Mouse (Mus musculus) CH12.LX (cell line): ENCODE data around the gene Osbpl3. TPM values are rescaled to one million over a fixed set of nuclear protein-coding genes. Genes with fewer than 3 reads are reported as not detected.

ENCODE experiments used
- DNase-seq: peaks from one replicate; pipeline ENCODE4 v3.0.0-alpha.2; 2013; ENCODE audit errors: extremely low read depth
- H3K27ac ChIP-seq: 2 replicates; pipeline ENCODE4 v1.5.1; 2012; ENCODE audit warnings: low read depth, mild to moderate bottlenecking, control low read depth, moderate library complexity; ENCODE audit not compliant: insufficient read depth
- H3K27me3 ChIP-seq: replicated peaks from 2 replicates; pipeline ENCODE3; 2012; ENCODE audit warnings: inconsistent platforms
- H3K36me3 ChIP-seq, 2 experiments: replicated peaks in 1 of 2; 2 replicates each; pipeline versions ENCODE3 to v1.6.1; 2012; ENCODE audit warnings: inconsistent platforms in 1 of 2, low read length in 1 of 2, mild to moderate bottlenecking in 1 of 2, mixed read lengths in 1 of 2, moderate library complexity in 1 of 2; ENCODE audit not compliant: control insufficient read depth in 1 of 2, insufficient read depth in 1 of 2
- H3K4me1 ChIP-seq, 2 experiments: 2 replicates each; pipeline ENCODE4 v1.6.1; 2012; ENCODE audit warnings: inconsistent platforms in 1 of 2, moderate library complexity in 1 of 2; ENCODE audit not compliant: insufficient read depth in 2 of 2, control insufficient read depth in 1 of 2
- H3K4me2 ChIP-seq: 2 replicates; pipeline ENCODE4 v1.6.1; 2012; ENCODE audit warnings: low read depth, mild to moderate bottlenecking, control low read depth; ENCODE audit not compliant: poor library complexity, insufficient read depth, severe bottlenecking
- H3K4me3 ChIP-seq, 3 experiments: fragments of 150-350 bp in 1 of 3; sonication (generic) in 1 of 3; replicated peaks in 1 of 3; 2 replicates each; pipeline versions ENCODE3 to v1.5.1; 2011 to 2012; ENCODE audit warnings: low read depth in 2 of 3, low read length in 2 of 3, mild to moderate bottlenecking in 2 of 3, moderate library complexity in 2 of 3, control low read depth in 1 of 3, improper control_type of control experiment in 1 of 3, inconsistent platforms in 1 of 3, mixed read lengths in 1 of 3; ENCODE audit not compliant: poor library complexity in 1 of 3
- H3K79me2 ChIP-seq: replicated peaks from 2 replicates; pipeline ENCODE4 v1.6.1; 2012; ENCODE audit warnings: mild to moderate bottlenecking, moderate library complexity; ENCODE audit not compliant: control insufficient read depth, poor library complexity, insufficient read depth, severe bottlenecking; ENCODE audit errors: extremely low read depth
- H3K9ac ChIP-seq: 2 replicates; pipeline ENCODE4 v1.6.1; 2012; ENCODE audit warnings: low read depth, mild to moderate bottlenecking, control low read depth, moderate library complexity; ENCODE audit not compliant: insufficient read depth
- H3K9me3 ChIP-seq: replicated peaks from 2 replicates; pipeline ENCODE3; 2012; ENCODE audit warnings: low read length, inconsistent platforms, mixed read lengths
- CTCF ChIP-seq, 2 experiments: IDR thresholded peaks in 1 of 2; conservative IDR thresholded peaks in 1 of 2; 2 replicates each; pipeline ENCODE4 v1.5.1; 2011 to 2012; ENCODE audit warnings: low read depth in 2 of 2, low read length in 2 of 2, improper control_type of control experiment in 1 of 2, inconsistent platforms in 1 of 2, mild to moderate bottlenecking in 1 of 2, moderate library complexity in 1 of 2
- ELF1 ChIP-seq: IDR thresholded peaks from 2 replicates; pipeline ENCODE4 v1.6.1; 2014; ENCODE audit warnings: low read depth, mild to moderate bottlenecking, inconsistent platforms, low read length, improper control_type of control experiment
- ETS1 ChIP-seq: conservative IDR thresholded peaks from 2 replicates; pipeline ENCODE4 v1.6.1; 2012; ENCODE audit warnings: low read depth, mild to moderate bottlenecking, inconsistent platforms, low read length, improper control_type of control experiment, moderate library complexity
- GABPA ChIP-seq: IDR thresholded peaks from 2 replicates; pipeline ENCODE4 v1.6.1; 2012; ENCODE audit warnings: low read depth, low read length, improper control_type of control experiment, inconsistent platforms; ENCODE audit not compliant: insufficient replicate concordance
- IRF4 ChIP-seq: IDR thresholded peaks from 2 replicates; pipeline ENCODE4 v1.6.1; 2014; ENCODE audit warnings: low read depth, mild to moderate bottlenecking, inconsistent platforms, low read length, improper control_type of control experiment
- JUN ChIP-seq: IDR thresholded peaks from 2 replicates; pipeline ENCODE4 v1.6.1; 2011; ENCODE audit warnings: low read depth, mild to moderate bottlenecking, low read length, improper control_type of control experiment, moderate library complexity; ENCODE audit not compliant: insufficient read depth
- JUND ChIP-seq: conservative IDR thresholded peaks from 2 replicates; pipeline ENCODE4 v1.6.1; 2011; ENCODE audit warnings: low read depth, low read length, improper control_type of control experiment
- MAFK ChIP-seq: IDR thresholded peaks from 2 replicates; pipeline ENCODE4 v1.6.1; 2011; ENCODE audit warnings: low read length, improper control_type of control experiment; ENCODE audit not compliant: insufficient replicate concordance
- MAX ChIP-seq: IDR thresholded peaks from 2 replicates; pipeline ENCODE4 v1.6.1; 2011; ENCODE audit warnings: low read length, improper control_type of control experiment
- MAZ ChIP-seq: IDR thresholded peaks from 2 replicates; pipeline ENCODE4 v1.6.1; 2012; ENCODE audit warnings: low read depth, mild to moderate bottlenecking, inconsistent platforms, low read length, improper control_type of control experiment, moderate library complexity
- MEF2A ChIP-seq: IDR thresholded peaks from 2 replicates; pipeline ENCODE4 v1.6.1; 2014; ENCODE audit warnings: low read depth, mild to moderate bottlenecking, inconsistent platforms, low read length, improper control_type of control experiment, borderline replicate concordance
- MXI1 ChIP-seq: IDR thresholded peaks from 2 replicates; pipeline ENCODE4 v1.6.1; 2011; ENCODE audit warnings: mild to moderate bottlenecking, low read depth, low read length, improper control_type of control experiment
- MYC ChIP-seq: IDR thresholded peaks from 2 replicates; pipeline ENCODE4 v1.6.1; 2011; ENCODE audit warnings: low read depth, mild to moderate bottlenecking, improper control_type of control experiment, low read length
- NELFE ChIP-seq: IDR thresholded peaks from 2 replicates; pipeline ENCODE4 v1.6.1; 2011; ENCODE audit warnings: low read depth, low read length, improper control_type of control experiment
- PAX5 ChIP-seq: IDR thresholded peaks from 2 replicates; pipeline ENCODE4 v1.6.1; 2012; ENCODE audit warnings: low read length, inconsistent platforms, mixed read lengths
- POLR2A ChIP-seq: IDR thresholded peaks from 2 replicates; pipeline ENCODE4 v1.6.1; 2011; ENCODE audit warnings: low read depth, mild to moderate bottlenecking, improper control_type of control experiment, low read length
- POLR2AphosphoS2 ChIP-seq: IDR thresholded peaks from 2 replicates; pipeline ENCODE4 v1.6.1; 2011; ENCODE audit warnings: low read depth, low read length, improper control_type of control experiment
- TCF12 ChIP-seq: IDR thresholded peaks from 2 replicates; pipeline ENCODE4 v1.6.1; 2014; ENCODE audit warnings: low read depth, mild to moderate bottlenecking, inconsistent platforms, low read length, improper control_type of control experiment
- USF1 ChIP-seq: IDR thresholded peaks from 2 replicates; pipeline ENCODE4 v1.6.1; 2014; ENCODE audit warnings: low read depth, mild to moderate bottlenecking, inconsistent platforms, low read length, improper control_type of control experiment
- USF2 ChIP-seq: conservative IDR thresholded peaks from 2 replicates; pipeline ENCODE4 v1.6.1; 2011; ENCODE audit warnings: low read depth, low read length, improper control_type of control experiment
- ZMIZ1 ChIP-seq: IDR thresholded peaks from 2 replicates; pipeline ENCODE4 v1.6.1; 2012; ENCODE audit warnings: low read depth, mild to moderate bottlenecking, inconsistent platforms, low read length, improper control_type of control experiment
- ZNF384 ChIP-seq: IDR thresholded peaks from 2 replicates; pipeline ENCODE4 v1.6.1; 2012; ENCODE audit warnings: low read depth, low read length, improper control_type of control experiment, inconsistent platforms
- dilution Hi-C: fragments of 300-500 bp; cut with MboI; formaldehyde crosslinking; loops from 2 replicates; pipeline ENCODE4 v1.14.3; 2020; ENCODE audit warnings: low sequenced_read_pairs; ENCODE audit not compliant: extremely low pct_unique_long_range_greater_than_20kb, extremely low pct_ligation_motif_present
- in situ Hi-C: fragments of 300-500 bp; cut with MboI; formaldehyde crosslinking; loops from 3 replicates; pipeline ENCODE4 v1.14.3; 2019; ENCODE audit warnings: low sequenced_read_pairs, low pct_ligation_motif_present, low pct_unique_long_range_greater_than_20kb, mixed read lengths
- polyA plus RNA-seq: library from polyadenylated mRNA; unstranded; fragments of >175 nt; gene quantifications from 2 replicates; pipeline ENCODE4 v1.2.1, GENCODE M21; 2012; ENCODE audit warnings: low read depth; ENCODE audit not compliant: insufficient read length
- total RNA-seq, 2 experiments: library from RNA; depleted of rRNA; stranded (reverse); fragments of 300-350 nt in 1 of 2; fragments of >200 nt in 1 of 2; gene quantifications; 2 replicates each; pipeline ENCODE4 v1.2.3; 2012 to 2014

Gene Osbpl3
- total and polyA plus RNA-seq, 3 experiments: 2.2 to 8.1 (median 3.5) TPM

GRCm38 (mm10) chr6:50464690-50465485 lies 8.9 kb upstream of the Osbpl3 start:
- dilution Hi-C loops (no loop called here), in situ Hi-C loops (no loop called here)
- Histone ChIP-seq H3K4me3 (no peak overlapping the region), H3K27me3 (peaks cover 11% of the 10 kb centered on the region), H3K9ac (no peak overlapping the region), H3K4me1 (no peaks in the 10 kb centered on the region), H3K27ac (no peak overlapping the region), H3K36me3 (no peaks in the 10 kb centered on the region), H3K4me2 (no peak overlapping the region), H3K79me2 (no peaks in the 10 kb centered on the region), H3K9me3 (peaks cover 3% of the 10 kb centered on the region)
- TF ChIP-seq IRF4: no peak
- TF ChIP-seq JUN: no peak
- TF ChIP-seq TCF12: no peak
- TF ChIP-seq MYC: no peak
- TF ChIP-seq PAX5: no peak
- no peak for TF ChIP-seq ZMIZ1
- no peak for TF ChIP-seq CTCF (conservative IDR thresholded peaks at IDR 0.05 in 1 of 2, IDR thresholded peaks at IDR 0.05 in 1 of 2; ENCODE audit: low read depth in 2 of 2, low read length in 2 of 2)
- TF ChIP-seq MAFK: no peak
- no peak for TF ChIP-seq POLR2AphosphoS2
- no peak for TF ChIP-seq POLR2A
- no peak for TF ChIP-seq MXI1
- TF ChIP-seq NELFE: no peak
- no peak for TF ChIP-seq ZNF384
- no peak for TF ChIP-seq MAX
- TF ChIP-seq GABPA: no peak
- no peak for TF ChIP-seq MEF2A
- no peak for DNase-seq

GRCm38 (mm10) chr6:50462026-50462425 lies 6.0 kb upstream of the Osbpl3 start:
- DNase-seq: no peak
- Histone ChIP-seq H3K27ac (no peak overlapping the region), H3K27me3 (peaks cover 18% of the 10 kb centered on the region), H3K4me2 (no peak overlapping the region), H3K79me2 (no peaks in the 10 kb centered on the region), H3K36me3 (no peaks in the 10 kb centered on the region), H3K9ac (no peak overlapping the region), H3K4me3 (no peak overlapping the region), H3K4me1 (peaks cover 5 to 9% of the 10 kb centered on the region in 2 experiments; a peak in 2 of 4 replicates), H3K9me3 (peaks cover 3% of the 10 kb centered on the region)
- dilution Hi-C loops (no loop called here), in situ Hi-C loops (no loop called here)
- TF ChIP-seq USF1: no peak
- TF ChIP-seq MAZ: no peak
- no peak for TF ChIP-seq TCF12
- TF ChIP-seq JUND: no peak
- TF ChIP-seq MXI1: no peak
- no peak for TF ChIP-seq ETS1
- no peak for TF ChIP-seq MAFK
- no peak for TF ChIP-seq USF2
- no peak for TF ChIP-seq JUN
- no peak for TF ChIP-seq ELF1
